Mouse (Mus musculus): ENCODE measurements around the gene St5.

The St5 gene

DNA sequence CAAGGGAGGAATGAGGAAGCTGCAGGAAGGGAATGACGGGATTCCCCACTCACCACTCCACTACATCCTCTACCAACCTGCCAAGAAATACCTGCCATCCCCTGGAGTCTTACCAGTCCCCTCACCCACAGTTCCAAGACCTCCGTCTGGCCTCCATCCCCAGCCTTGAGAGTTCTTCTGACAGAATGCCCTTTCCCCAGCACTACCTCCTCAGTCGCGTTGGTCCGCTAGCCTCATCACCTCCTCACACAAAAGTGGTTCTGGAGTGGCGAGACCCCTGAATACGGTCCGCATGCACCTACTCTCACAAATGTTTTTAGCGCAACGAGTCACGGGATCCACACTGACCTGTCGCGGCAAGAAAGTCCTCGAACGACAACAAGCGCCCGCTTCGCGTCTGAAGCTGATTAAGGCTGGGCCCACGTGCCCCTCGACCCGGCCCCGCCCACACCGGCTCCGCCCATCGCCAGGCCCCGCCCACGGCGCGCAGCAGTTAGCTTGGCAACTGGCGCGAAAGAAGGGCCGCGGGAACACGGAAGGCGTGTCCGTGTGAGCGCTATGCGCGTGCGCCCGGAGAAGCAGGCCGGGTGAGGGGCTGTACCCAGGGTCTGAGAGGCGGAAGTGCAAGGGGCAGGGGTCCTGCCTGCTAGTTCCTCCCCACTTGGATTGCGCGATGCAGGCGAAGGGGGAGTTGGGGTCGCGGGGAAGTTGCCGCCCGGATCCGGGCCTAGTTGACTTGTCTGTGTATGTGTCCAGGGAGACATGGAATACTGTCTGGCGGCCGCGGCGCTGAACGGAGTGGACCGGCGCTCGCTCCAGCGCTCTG is at the start of gene St5, which contains the start of gene Akip1:
Gene St5, minus strand, starts transcription at position 416 of the 826 bp plus-strand sequence.
Gene Akip1, plus strand, starts transcription at position 501 of the 826 bp plus-strand sequence.
- ChIA-PET CTCF (interaction anchor here in 3 of 4 experiments (0.6 to 1.6 kb wide), 12 partner anchors 8 to 434 kb away, joined by 3 to 6 read pairs (median 4); no protein-coding TSS in a partner anchor), POLR2A (interaction anchor here (0.5 to 6.9 kb wide), 90 partner anchors 8 to 521 kb away, joined by 3 to 84 read pairs (median 4); partner anchors contain the start of genes Rpl27a (in 3 of the 4), Tmem41b (in 2 of the 4), BC051019 (in 1 of the 4) and Ipo7 (in 1 of the 4))

GRCm38 (mm10) chr7:109752008-109752925 is 48.9 kb upstream of the St5 start, which contains the start of gene Tmem9b:
Tmem9b (minus strand) TSS chr7:109752875.
- CTCF ChIA-PET: interaction anchor here (0.5 to 1.4 kb wide), 7 partner anchors 13 to 140 kb away, joined by 3 to 10 read pairs (median 3); no protein-coding TSS in a partner anchor
- POLR2A ChIA-PET: interaction anchor here in 3 of 4 experiments (0.5 to 2.2 kb wide), 40 partner anchors 10 to 1392 kb away, joined by 3 to 18 read pairs (median 3); partner anchors contain the start of genes Akip1 (in 2 of the 3), Nrip3 (in 2 of the 3), Rpl27a (in 2 of the 3) and St5 (in 2 of the 3)

DNA sequence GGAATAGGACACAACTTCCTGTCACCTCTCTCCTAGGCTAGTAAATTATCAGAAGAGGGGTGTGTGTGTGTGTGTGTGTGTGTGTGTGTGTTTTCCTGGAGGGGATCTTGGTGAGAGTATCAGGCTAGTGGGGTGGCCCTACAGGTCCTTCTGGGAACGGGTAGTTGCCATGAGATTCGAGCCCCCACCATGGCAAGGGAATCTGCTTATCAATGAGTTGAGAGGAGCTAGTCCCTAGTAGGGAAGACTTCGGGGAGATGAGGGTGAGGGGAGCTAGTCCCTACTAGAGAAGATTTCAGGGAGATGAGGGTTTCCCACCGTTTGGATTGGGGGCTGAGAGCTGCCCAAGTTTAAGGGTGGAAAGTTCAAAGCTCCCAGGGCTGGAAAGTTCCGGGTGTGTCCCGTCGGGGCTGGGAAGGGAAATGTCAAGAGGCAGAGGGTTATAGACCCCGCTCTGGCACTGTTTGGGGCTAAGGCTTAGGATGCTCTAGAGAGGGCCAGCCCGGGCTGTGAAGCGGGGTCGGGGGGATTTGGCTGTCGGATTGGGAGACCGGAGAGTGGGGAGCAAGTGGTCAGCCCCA is 48.1 kb upstream of the St5 start:
- ChIA-PET POLR2A (interaction anchor here in 3 of 4 experiments (0.5 to 2.2 kb wide), 36 partner anchors 10 to 310 kb away, joined by 3 to 18 read pairs (median 3); partner anchors contain the start of genes Akip1 (in 2 of the 3), Nrip3 (in 2 of the 3), Rpl27a (in 2 of the 3) and St5 (in 2 of the 3)), CTCF (interaction anchor here in 3 of 4 experiments (0.5 to 1.4 kb wide), 5 partner anchors 14 to 137 kb away, joined by 3 to 10 read pairs (median 3); no protein-coding TSS in a partner anchor)

GRCm38 (mm10) chr7:109747747-109748146 is 44.3 kb upstream of the St5 start:
- POLR2A ChIA-PET: interaction anchor here in 2 of 4 experiments (0.6 to 2.5 kb wide), 8 partner anchors 14 to 238 kb away, joined by 3 to 12 read pairs (median 3); no protein-coding TSS in a partner anchor
- CTCF ChIA-PET: interaction anchor here in 1 of 4 experiments (0.6 kb wide), 1 partner anchor 15 kb away, joined by 12 read pairs; no protein-coding TSS in a partner anchor

- ChIA-PET CTCF (no interaction called here), POLR2A (interaction anchor here in 1 of 4 experiments (1.0 to 1.3 kb wide), 2 partner anchors 8 to 38 kb away, joined by 3 read pairs; partner anchors contain the start of genes Akip1 and St5)
Observed at GRCm38 (mm10) chr7:109741703-109742102, 38.3 kb upstream of the St5 start.

- ChIA-PET CTCF (no interaction called here), POLR2A (interaction anchor here in 1 of 4 experiments (1.3 kb wide), 1 partner anchor 37 kb away, joined by 3 read pairs; the partner anchor contains the start of genes Akip1 and St5)
Observed at GRCm38 (mm10) chr7:109741060-109741459, 37.7 kb upstream of the St5 start.

- ChIA-PET POLR2A (no interaction called here), CTCF (no interaction called here)
Observed at GRCm38 (mm10) chr7:109739822-109740370, 36.5 kb upstream of the St5 start.

- ChIA-PET POLR2A (no interaction called here), CTCF (no interaction called here)
Observed at GRCm38 (mm10) chr7:109734806-109735205, 31.4 kb upstream of the St5 start.

DNA sequence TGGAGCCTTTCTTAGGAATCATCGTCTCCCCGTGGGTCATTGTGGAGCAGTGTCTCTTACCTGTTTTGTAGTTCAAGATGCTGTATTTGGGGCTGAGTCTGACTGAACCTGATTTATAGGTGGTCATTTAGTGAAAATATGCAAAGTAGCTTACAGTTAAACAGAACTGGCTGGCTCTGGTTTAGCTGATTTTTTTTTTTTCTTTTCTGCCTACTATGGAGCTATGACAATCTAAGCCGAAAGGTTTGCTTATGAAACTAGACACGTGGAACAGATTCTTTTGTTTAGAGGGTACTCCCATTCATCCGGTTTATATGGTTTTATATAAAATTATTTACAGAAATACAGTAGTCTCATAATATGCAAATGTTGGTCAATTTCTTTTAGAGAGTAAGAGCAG is 28.2 kb upstream of the St5 start, which contains the start of gene Ascl3:
Gene Ascl3, minus strand, starts transcription at position 101 of the 400 bp plus-strand sequence.
- CTCF ChIA-PET: no interaction called here

GRCm38 (mm10) chr7:109723697-109724096 is 20.3 kb upstream of the St5 start, which contains the start of gene BC051019:
BC051019 (minus strand) TSS chr7:109723850.
- POLR2A ChIA-PET: interaction anchor here in 3 of 4 experiments (0.6 to 2.0 kb wide), 15 partner anchors 8 to 338 kb away, joined by 3 to 7 read pairs (median 3); partner anchors contain the start of genes Akip1 (in 2 of the 3), Rpl27a (in 2 of the 3), St5 (in 2 of the 3) and Ascl3 (in 1 of the 3)
- CTCF ChIA-PET: interaction anchor here in 3 of 4 experiments (0.7 to 1.6 kb wide), 3 partner anchors 21 to 169 kb away, joined by 3 to 5 read pairs (median 4); no protein-coding TSS in a partner anchor

More for the DNA sequence above, 28.2 kb upstream of the St5 start, which contains the start of gene Ascl3:
- POLR2A ChIA-PET: interaction anchor here in 2 of 4 experiments (0.6 to 0.9 kb wide), 5 partner anchors 8 to 206 kb away, joined by 3 to 4 read pairs (median 3); partner anchors contain the start of genes BC051019 (in 1 of the 2) and Tmem9b (in 1 of the 2)

DNA sequence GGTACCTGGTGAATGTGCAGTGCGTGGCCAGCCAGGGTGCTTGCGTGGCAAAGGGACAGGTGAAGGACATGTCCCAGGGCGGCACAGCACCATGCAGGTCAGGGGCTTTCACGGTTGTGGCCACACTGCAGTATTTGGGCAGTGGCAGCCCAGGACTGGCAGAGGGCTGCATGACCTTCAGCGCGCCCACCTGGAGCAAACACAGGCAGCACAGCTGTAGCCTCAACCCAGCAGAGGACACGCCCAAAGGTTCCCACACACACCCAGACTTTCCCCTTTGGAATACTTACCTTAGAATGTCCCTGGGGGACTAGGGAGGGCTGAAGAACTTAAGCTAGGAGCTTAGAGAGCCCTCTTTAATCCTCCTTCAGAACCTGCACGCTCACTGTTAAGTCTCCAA is 19.7 kb upstream of the St5 start:
- ChIA-PET CTCF (interaction anchor here in 1 of 4 experiments (1.6 kb wide), 1 partner anchor 169 kb away, joined by 5 read pairs; no protein-coding TSS in a partner anchor), POLR2A (interaction anchor here in 2 of 4 experiments (0.8 to 2.0 kb wide), 11 partner anchors 8 to 204 kb away, joined by 3 to 7 read pairs (median 3); partner anchors contain the start of genes Akip1 (in 1 of the 2), Ascl3 (in 1 of the 2), Nrip3 (in 1 of the 2) and Rpl27a (in 1 of the 2))

DNA sequence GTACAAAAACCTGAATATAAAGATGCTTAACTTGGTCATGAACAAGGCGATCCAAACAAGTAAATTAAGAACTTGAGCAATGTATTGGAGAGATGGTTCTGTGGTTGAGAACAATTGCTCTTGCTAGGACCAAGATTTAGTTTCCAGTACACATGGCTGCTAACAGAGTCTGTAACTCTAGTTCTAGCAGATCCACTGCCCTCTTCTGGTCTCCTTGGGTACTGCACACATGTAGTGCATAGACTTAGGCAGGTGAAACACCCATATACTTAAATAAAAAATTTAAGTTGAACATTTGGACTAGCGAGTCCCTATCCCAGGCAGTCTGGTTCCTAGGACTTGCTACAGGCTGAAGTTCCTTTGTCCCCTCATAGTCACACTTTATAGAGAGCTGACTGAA is 19.2 kb upstream of the St5 start:
- CTCF ChIA-PET: interaction anchor here in 1 of 4 experiments (1.6 kb wide), 1 partner anchor 170 kb away, joined by 5 read pairs; no protein-coding TSS in a partner anchor
- POLR2A ChIA-PET: interaction anchor here in 1 of 4 experiments (0.8 to 2.0 kb wide), 3 partner anchors 9 to 184 kb away, joined by 3 to 7 read pairs (median 3); partner anchors contain the start of genes Akip1, Ascl3 and St5

GRCm38 (mm10) chr7:109719286-109719685 is 15.9 kb upstream of the St5 start:
- CTCF ChIA-PET: interaction anchor here (0.6 to 1.5 kb wide), 14 partner anchors 13 to 1046 kb away, joined by 3 to 6 read pairs (median 3); partner anchors contain the start of genes Akip1 (in 1 of the 4), St5 (in 1 of the 4) and Trim66 (in 1 of the 4)
- POLR2A ChIA-PET: interaction anchor here (0.7 to 1.9 kb wide), 9 partner anchors 15 to 296 kb away, joined by 3 to 12 read pairs (median 4); partner anchors contain the start of genes Akip1 (in 2 of the 4), Rpl27a (in 2 of the 4) and St5 (in 2 of the 4)

DNA sequence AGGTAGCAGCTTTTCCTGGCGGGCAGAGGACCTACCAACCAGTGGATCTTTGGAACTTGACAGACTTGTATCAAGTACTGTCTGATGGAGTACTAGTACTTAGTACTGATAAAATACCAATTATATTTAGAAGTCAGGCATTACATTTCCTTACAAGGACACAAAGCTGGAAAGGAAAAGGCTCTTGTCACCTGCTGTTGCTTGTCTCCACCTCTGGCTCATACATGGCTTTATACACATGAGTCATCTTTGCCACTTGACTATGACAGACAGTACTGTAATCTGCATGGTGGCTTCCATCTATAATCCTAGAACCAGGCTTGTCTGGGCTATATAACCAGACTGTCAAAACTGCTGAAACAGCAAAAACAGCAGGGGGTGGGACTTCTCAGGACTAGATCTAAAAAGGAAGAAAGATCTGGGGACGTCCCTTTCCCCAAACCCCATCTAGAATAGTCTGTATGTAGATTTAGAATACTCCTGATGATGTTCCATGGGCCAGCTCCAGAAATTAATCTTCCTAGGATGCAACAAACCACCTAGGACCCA is 10.1 kb upstream of the St5 start:
- POLR2A ChIA-PET: interaction anchor here in 3 of 4 experiments (0.6 to 3.1 kb wide), 6 partner anchors 10 to 202 kb away, joined by 3 to 13 read pairs (median 4); partner anchors contain the start of genes Akip1 (in 1 of the 3), BC051019 (in 1 of the 3), Rpl27a (in 1 of the 3) and St5 (in 1 of the 3)
- CTCF ChIA-PET: no interaction called here

DNA sequence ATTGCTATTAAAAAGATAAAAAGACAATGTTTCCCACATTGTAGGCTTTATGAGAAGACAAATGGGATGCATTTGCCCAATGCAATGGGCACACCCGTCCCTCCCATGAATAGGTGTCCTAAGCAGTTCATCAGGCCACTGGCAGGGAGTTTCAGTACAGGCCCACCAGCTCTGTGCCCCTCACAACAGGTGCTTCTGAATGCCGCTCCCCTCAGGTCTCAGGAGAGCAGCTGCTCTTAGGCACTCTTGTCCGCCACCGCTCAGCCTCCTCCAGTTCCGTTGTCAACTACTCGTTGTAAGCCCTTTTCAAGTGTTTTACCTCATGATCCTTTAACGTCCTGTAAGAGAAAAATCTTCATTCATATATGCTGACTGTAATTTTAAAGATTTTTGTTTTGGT is 8.8 kb upstream of the St5 start:
- POLR2A ChIA-PET: interaction anchor here in 2 of 4 experiments (1.2 to 3.1 kb wide), 4 partner anchors 9 to 193 kb away, joined by 3 to 13 read pairs (median 6); partner anchors contain the start of genes Akip1 (in 1 of the 2), Rpl27a (in 1 of the 2) and St5 (in 1 of the 2)
- CTCF ChIA-PET: no interaction called here

- ChIA-PET POLR2A (no interaction called here), CTCF (interaction anchor here in 2 of 4 experiments (0.6 to 1.0 kb wide), 3 partner anchors 15 to 571 kb away, joined by 3 to 7 read pairs (median 4); no protein-coding TSS in a partner anchor)
Observed at GRCm38 (mm10) chr7:109710069-109710468, 6.7 kb upstream of the St5 start.
